Mouse (Mus musculus): Measurements from ENCODE around the gene Cep97. TPM values are rescaled to one million over a fixed set of nuclear protein-coding genes. Genes with fewer than 3 reads are reported as not detected.
"Not testable (repeated sequence)": the region's sequence is repeated elsewhere in the genome, so short reads cannot be mapped to it uniquely, and the experiment has no call there.

Cep97 gene
- polyA plus RNA-seq, 1 experiment, result 6.7 TPM

- no peak overlapping the region for H3K27ac ChIP-seq (ENCODE audit: insufficient read depth, low read length)
- TF ChIP-seq POLR2A (IDR thresholded peaks at IDR 0.05; ENCODE audit: low read depth, low read length) (no peak), CTCF (IDR thresholded peaks at IDR 0.05; ENCODE audit: borderline replicate concordance, insufficient read depth, low read length) (no peak)
- H3K4me1 ChIP-seq (ENCODE audit: control insufficient read depth, insufficient read depth, low read length), result no peaks in the 10 kb centered on the region
- no peak overlapping the region for H3K4me3 ChIP-seq (ENCODE audit: insufficient read depth, low read length)
These were observed 70.8 kb downstream of the Cep97 start for GRCm38 (mm10) chr16:55863832-55864231.

- no peak overlapping the region for H3K4me3 ChIP-seq (ENCODE audit: insufficient read depth, low read length)
- TF ChIP-seq CTCF (IDR thresholded peaks at IDR 0.05; ENCODE audit: borderline replicate concordance, insufficient read depth, low read length) (peak; percentile 79), POLR2A (IDR thresholded peaks at IDR 0.05; ENCODE audit: low read depth, low read length) (no peak)
- H3K27ac ChIP-seq (ENCODE audit: insufficient read depth, low read length), result no peak overlapping the region
- no peaks in the 10 kb centered on the region for H3K4me1 ChIP-seq (ENCODE audit: control insufficient read depth, insufficient read depth, low read length)
These were observed 71.4 kb downstream of the Cep97 start for GRCm38 (mm10) chr16:55863149-55863815.

- TF ChIP-seq CTCF (IDR thresholded peaks at IDR 0.05; ENCODE audit: borderline replicate concordance, insufficient read depth, low read length) (no peak), POLR2A (IDR thresholded peaks at IDR 0.05; ENCODE audit: low read depth, low read length) (no peak)
- Histone ChIP-seq H3K27ac (ENCODE audit: insufficient read depth, low read length) (no peak overlapping the region), H3K4me3 (ENCODE audit: insufficient read depth, low read length) (no peak overlapping the region), H3K4me1 (ENCODE audit: control insufficient read depth, insufficient read depth, low read length) (no peaks in the 10 kb centered on the region)
These were observed 73.6 kb downstream of the Cep97 start for GRCm38 (mm10) chr16:55861104-55861503.

- not testable (repeated sequence) for H3K27ac ChIP-seq (ENCODE audit: insufficient read depth, low read length); H3K4me1 ChIP-seq (ENCODE audit: control insufficient read depth, insufficient read depth, low read length); H3K4me3 ChIP-seq (ENCODE audit: insufficient read depth, low read length)
These were observed 75.2 kb downstream of the Cep97 start for GRCm38 (mm10) chr16:55859421-55859820.

- TF ChIP-seq CTCF (IDR thresholded peaks at IDR 0.05; ENCODE audit: borderline replicate concordance, insufficient read depth, low read length) (peak; percentile 77), POLR2A (IDR thresholded peaks at IDR 0.05; ENCODE audit: low read depth, low read length) (no peak)
- Histone ChIP-seq H3K4me3 (ENCODE audit: insufficient read depth, low read length) (no peak overlapping the region), H3K27ac (ENCODE audit: insufficient read depth, low read length) (no peak overlapping the region), H3K4me1 (ENCODE audit: control insufficient read depth, insufficient read depth, low read length) (no peaks in the 10 kb centered on the region)
These were observed 76.2 kb downstream of the Cep97 start for GRCm38 (mm10) chr16:55858465-55858864.

GRCm38 (mm10) chr16:55852943-55853727 is 81.5 kb downstream of the Cep97 start:
- Histone ChIP-seq H3K27ac (ENCODE audit: insufficient read depth, low read length) (no peak overlapping the region), H3K4me3 (ENCODE audit: insufficient read depth, low read length) (no peak overlapping the region), H3K4me1 (ENCODE audit: control insufficient read depth, insufficient read depth, low read length) (no peaks in the 10 kb centered on the region)
- TF ChIP-seq CTCF (IDR thresholded peaks at IDR 0.05; ENCODE audit: borderline replicate concordance, insufficient read depth, low read length) (peak; percentile 59; the same call in 1 of the 2 replicates), POLR2A (IDR thresholded peaks at IDR 0.05; ENCODE audit: low read depth, low read length) (no peak)

- no peak overlapping the region for H3K4me3 ChIP-seq (ENCODE audit: insufficient read depth, low read length)
- TF ChIP-seq CTCF (IDR thresholded peaks at IDR 0.05; ENCODE audit: borderline replicate concordance, insufficient read depth, low read length) (no peak), POLR2A (IDR thresholded peaks at IDR 0.05; ENCODE audit: low read depth, low read length) (no peak)
- no peak overlapping the region for H3K27ac ChIP-seq (ENCODE audit: insufficient read depth, low read length)
- no peaks in the 10 kb centered on the region for H3K4me1 ChIP-seq (ENCODE audit: control insufficient read depth, insufficient read depth, low read length)
These were observed 82.1 kb downstream of the Cep97 start for GRCm38 (mm10) chr16:55852515-55852914.

- H3K4me1 ChIP-seq (ENCODE audit: control insufficient read depth, insufficient read depth, low read length), result no peaks in the 10 kb centered on the region
- no peak overlapping the region for H3K4me3 ChIP-seq (ENCODE audit: insufficient read depth, low read length)
- no peak overlapping the region for H3K27ac ChIP-seq (ENCODE audit: insufficient read depth, low read length)
- TF ChIP-seq POLR2A (IDR thresholded peaks at IDR 0.05; ENCODE audit: low read depth, low read length), result no peak
These were observed 84.2 kb downstream of the Cep97 start for GRCm38 (mm10) chr16:55850485-55850884.

Other genes starting within 250 kb of the Cep97 start
- 13.7 and 23.2 TPM in 2 replicates for gene Nfkbiz, start 96.0 kb downstream of the Cep97 start, polyA plus RNA-seq (2011; ENCODE audit: insufficient read length, low read depth, missing spikeins)
- gene Nxpe3, start 39.6 kb downstream of the Cep97 start, polyA plus RNA-seq (2011; ENCODE audit: insufficient read length, low read depth, missing spikeins), result 1.1 and 1.4 TPM in 2 replicates
- 978 and 1,034 TPM in 2 replicates for gene Rpl24, start 31.4 kb upstream of the Cep97 start, polyA plus RNA-seq (2011; ENCODE audit: insufficient read length, low read depth, missing spikeins)
- gene Zbtb11, start 39.0 kb upstream of the Cep97 start, polyA plus RNA-seq (2011; ENCODE audit: insufficient read length, low read depth, missing spikeins), result 15.5 and 15.9 TPM in 2 replicates
- 179 and 181 TPM in 2 replicates for gene Pcnp, start 94.9 kb upstream of the Cep97 start, polyA plus RNA-seq (2011; ENCODE audit: insufficient read length, low read depth, missing spikeins)
- gene Trmt10c, start 103.0 kb upstream of the Cep97 start, polyA plus RNA-seq (2011; ENCODE audit: insufficient read length, low read depth, missing spikeins), result 13.6 and 15.1 TPM in 2 replicates
- gene Senp7, start 113.5 kb upstream of the Cep97 start, polyA plus RNA-seq (2011; ENCODE audit: insufficient read length, low read depth, missing spikeins), result 22.7 and 33.2 TPM in 2 replicates

Measured in embryonic fibroblast, embryonic 13.5 days (primary cell).